Mouse (Mus musculus): ENCODE measurements at regions not wholly inside any gene's neighbourhood (a gene's known extent, or its start where the extent isn't known, plus 50 kb on each side); places are given as distances from the start of the nearest gene placed in this dataset.

DNA sequence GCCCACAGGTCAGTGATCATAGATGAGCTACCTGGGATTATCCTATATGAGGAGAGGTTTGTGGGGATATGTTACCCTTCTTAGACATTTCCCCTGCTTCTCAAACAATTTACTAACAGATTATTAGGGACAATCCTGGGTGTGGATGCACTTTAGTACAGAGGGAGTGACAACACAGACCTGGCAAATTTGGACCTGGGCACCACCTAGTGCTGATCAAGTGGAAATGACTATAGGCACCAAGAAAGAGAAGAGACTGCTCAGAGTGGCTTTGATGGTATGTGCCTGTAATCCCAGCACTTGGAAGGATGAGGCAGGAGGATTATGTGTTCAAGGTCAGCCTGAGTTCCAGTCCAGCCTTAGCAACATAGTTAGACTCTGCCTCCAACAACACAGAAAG lies 51.1 kb upstream of the Gm815 start:
- peak in 1 of 2 experiments; percentile 33 for DNase-seq (ENCODE audit: low spot score in 2 of 2)

Measured in layer of hippocampus, postnatal 14 days (tissue).